Mouse (Mus musculus): ENCODE measurements around the gene Gm11627. TPM values are rescaled to one million over a fixed set of nuclear protein-coding genes. Genes with fewer than 3 reads are reported as not detected.

Gm11627 gene
- total RNA-seq, 2 experiments from 2014 or later = 0.38 to 0.66 TPM

Other genes starting within 250 kb of the Gm11627 start
- gene Slc4a1, start 213.3 kb downstream of the Gm11627 start, total RNA-seq (2021) = 1 to 10 TPM in 1 of 2 experiments, under 1 TPM in 1; 0.59 to 1.5 TPM
- gene Rundc3a, start 186.1 kb downstream of the Gm11627 start, total RNA-seq (2021) = under 1 TPM; 0.66 to 0.90 TPM
- gene Slc25a39, start 171.5 kb downstream of the Gm11627 start, total RNA-seq (2021) = 10 to 100 TPM; 46.6 to 48.9 TPM
- gene Grn, start 149.1 kb downstream of the Gm11627 start, total RNA-seq (2021) = 10 to 100 TPM; 57.2 to 63.7 TPM
- gene Fam171a2, start 131.8 kb downstream of the Gm11627 start, total RNA-seq (2021) = 1 to 10 TPM; 6.2 to 7.3 TPM
- 1 to 10 TPM; 1.6 to 2.5 TPM for gene Itga2b, start 109.3 kb downstream of the Gm11627 start, total RNA-seq (2021)
- 10 to 100 TPM; 21.1 to 27.7 TPM for gene Gpatch8, start 23.1 kb downstream of the Gm11627 start, total RNA-seq (2021)
- gene Fzd2, start 24.9 kb upstream of the Gm11627 start, total RNA-seq (2021) = 1 to 10 TPM; 3.6 to 7.3 TPM
- not detected for gene Meioc, start 84.3 kb upstream of the Gm11627 start, total RNA-seq (2021)
- 10 to 100 TPM; 80.4 to 84.6 TPM for gene Ccdc43, start 118.3 kb upstream of the Gm11627 start, total RNA-seq (2021)
- gene Adam11, start 182.0 kb upstream of the Gm11627 start, total RNA-seq (2021) = 1 to 10 TPM in 1 of 2 experiments, under 1 TPM in 1; 0.84 to 1.4 TPM
- gene Gjc1, start 240.2 kb upstream of the Gm11627 start, total RNA-seq (2021) = 10 to 100 TPM; 15.2 to 17.9 TPM

Measured in gastrocnemius, postnatal 14 days (tissue).